Mouse (Mus musculus) CH12.LX (cell line): ENCODE measurements around the gene Baz2b. TPM values are rescaled to one million over a fixed set of nuclear protein-coding genes. Genes with fewer than 3 reads are reported as not detected.
A peak's percentile ranks its signal among the peaks of the same experiment; 100 is the strongest.
"Not testable (repeated sequence)": the region's sequence is repeated elsewhere in the genome, so short reads cannot be mapped to it uniquely, and the experiment has no call there.

Experiments
- DNase-seq: peaks from one replicate; pipeline ENCODE4 v3.0.0-alpha.2; 2013; ENCODE audit errors: extremely low read depth
- H3K27ac ChIP-seq: 2 replicates; pipeline ENCODE4 v1.5.1; 2012; ENCODE audit warnings: low read depth, mild to moderate bottlenecking, control low read depth, moderate library complexity; ENCODE audit not compliant: insufficient read depth
- H3K27me3 ChIP-seq: replicated peaks from 2 replicates; pipeline ENCODE3; 2012; ENCODE audit warnings: inconsistent platforms
- H3K36me3 ChIP-seq, 2 experiments: replicated peaks in 1 of 2; 2 replicates each; pipeline versions ENCODE3 to v1.6.1; 2012; ENCODE audit warnings: inconsistent platforms in 1 of 2, low read length in 1 of 2, mild to moderate bottlenecking in 1 of 2, mixed read lengths in 1 of 2, moderate library complexity in 1 of 2; ENCODE audit not compliant: control insufficient read depth in 1 of 2, insufficient read depth in 1 of 2
- H3K4me1 ChIP-seq, 2 experiments: 2 replicates each; pipeline ENCODE4 v1.6.1; 2012; ENCODE audit warnings: inconsistent platforms in 1 of 2, moderate library complexity in 1 of 2; ENCODE audit not compliant: insufficient read depth in 2 of 2, control insufficient read depth in 1 of 2
- H3K4me2 ChIP-seq: 2 replicates; pipeline ENCODE4 v1.6.1; 2012; ENCODE audit warnings: low read depth, mild to moderate bottlenecking, control low read depth; ENCODE audit not compliant: poor library complexity, insufficient read depth, severe bottlenecking
- H3K4me3 ChIP-seq, 3 experiments: fragments of 150-350 bp in 1 of 3; sonication (generic) in 1 of 3; replicated peaks in 1 of 3; 2 replicates each; pipeline versions ENCODE3 to v1.5.1; 2011 to 2012; ENCODE audit warnings: low read depth in 2 of 3, low read length in 2 of 3, mild to moderate bottlenecking in 2 of 3, moderate library complexity in 2 of 3, control low read depth in 1 of 3, improper control_type of control experiment in 1 of 3, inconsistent platforms in 1 of 3, mixed read lengths in 1 of 3; ENCODE audit not compliant: poor library complexity in 1 of 3
- H3K79me2 ChIP-seq: replicated peaks from 2 replicates; pipeline ENCODE4 v1.6.1; 2012; ENCODE audit warnings: mild to moderate bottlenecking, moderate library complexity; ENCODE audit not compliant: control insufficient read depth, poor library complexity, insufficient read depth, severe bottlenecking; ENCODE audit errors: extremely low read depth
- H3K9ac ChIP-seq: 2 replicates; pipeline ENCODE4 v1.6.1; 2012; ENCODE audit warnings: low read depth, mild to moderate bottlenecking, control low read depth, moderate library complexity; ENCODE audit not compliant: insufficient read depth
- H3K9me3 ChIP-seq: replicated peaks from 2 replicates; pipeline ENCODE3; 2012; ENCODE audit warnings: low read length, inconsistent platforms, mixed read lengths
- BHLHE40 ChIP-seq: IDR thresholded peaks from 2 replicates; pipeline ENCODE4 v1.6.1; 2011; ENCODE audit warnings: mild to moderate bottlenecking, low read depth, low read length, improper control_type of control experiment
- CHD2 ChIP-seq: IDR thresholded peaks from 2 replicates; pipeline ENCODE4 v1.6.1; 2011; ENCODE audit warnings: low read length, improper control_type of control experiment
- ELF1 ChIP-seq: IDR thresholded peaks from 2 replicates; pipeline ENCODE4 v1.6.1; 2014; ENCODE audit warnings: low read depth, mild to moderate bottlenecking, inconsistent platforms, low read length, improper control_type of control experiment
- ETS1 ChIP-seq: conservative IDR thresholded peaks from 2 replicates; pipeline ENCODE4 v1.6.1; 2012; ENCODE audit warnings: low read depth, mild to moderate bottlenecking, inconsistent platforms, low read length, improper control_type of control experiment, moderate library complexity
- IRF4 ChIP-seq: IDR thresholded peaks from 2 replicates; pipeline ENCODE4 v1.6.1; 2014; ENCODE audit warnings: low read depth, mild to moderate bottlenecking, inconsistent platforms, low read length, improper control_type of control experiment
- KAT2A ChIP-seq: IDR thresholded peaks from 2 replicates; pipeline ENCODE4 v1.6.1; 2012; ENCODE audit warnings: low read length, improper control_type of control experiment, inconsistent platforms; ENCODE audit not compliant: insufficient replicate concordance
- MAFK ChIP-seq: IDR thresholded peaks from 2 replicates; pipeline ENCODE4 v1.6.1; 2011; ENCODE audit warnings: low read length, improper control_type of control experiment; ENCODE audit not compliant: insufficient replicate concordance
- MAZ ChIP-seq: IDR thresholded peaks from 2 replicates; pipeline ENCODE4 v1.6.1; 2012; ENCODE audit warnings: low read depth, mild to moderate bottlenecking, inconsistent platforms, low read length, improper control_type of control experiment, moderate library complexity
- MYC ChIP-seq: IDR thresholded peaks from 2 replicates; pipeline ENCODE4 v1.6.1; 2011; ENCODE audit warnings: low read depth, mild to moderate bottlenecking, improper control_type of control experiment, low read length
- NRF1 ChIP-seq: IDR thresholded peaks from 2 replicates; pipeline ENCODE4 v1.6.1; 2014; ENCODE audit warnings: low read depth, mild to moderate bottlenecking, inconsistent platforms, low read length, improper control_type of control experiment, moderate library complexity
- PAX5 ChIP-seq: IDR thresholded peaks from 2 replicates; pipeline ENCODE4 v1.6.1; 2012; ENCODE audit warnings: low read length, inconsistent platforms, mixed read lengths
- RAD21 ChIP-seq: IDR thresholded peaks from 2 replicates; pipeline ENCODE4 v1.6.1; 2011; ENCODE audit warnings: low read depth, mild to moderate bottlenecking, low read length, improper control_type of control experiment, moderate library complexity
- RCOR1 ChIP-seq: conservative IDR thresholded peaks from 2 replicates; pipeline ENCODE4 v1.6.1; 2012; ENCODE audit warnings: low read depth, mild to moderate bottlenecking, inconsistent platforms, low read length, improper control_type of control experiment
- SMC3 ChIP-seq: IDR thresholded peaks from 2 replicates; pipeline ENCODE4 v1.6.1; 2011; ENCODE audit warnings: low read depth, low read length, improper control_type of control experiment
- TBP ChIP-seq: conservative IDR thresholded peaks from 2 replicates; pipeline ENCODE4 v1.6.1; 2011; ENCODE audit warnings: low read depth, low read length, improper control_type of control experiment
- USF1 ChIP-seq: IDR thresholded peaks from 2 replicates; pipeline ENCODE4 v1.6.1; 2014; ENCODE audit warnings: low read depth, mild to moderate bottlenecking, inconsistent platforms, low read length, improper control_type of control experiment
- ZMIZ1 ChIP-seq: IDR thresholded peaks from 2 replicates; pipeline ENCODE4 v1.6.1; 2012; ENCODE audit warnings: low read depth, mild to moderate bottlenecking, inconsistent platforms, low read length, improper control_type of control experiment
- dilution Hi-C: fragments of 300-500 bp; cut with MboI; formaldehyde crosslinking; loops from 2 replicates; pipeline ENCODE4 v1.14.3; 2020; ENCODE audit warnings: low sequenced_read_pairs; ENCODE audit not compliant: extremely low pct_unique_long_range_greater_than_20kb, extremely low pct_ligation_motif_present
- in situ Hi-C: fragments of 300-500 bp; cut with MboI; formaldehyde crosslinking; loops from 3 replicates; pipeline ENCODE4 v1.14.3; 2019; ENCODE audit warnings: low sequenced_read_pairs, low pct_ligation_motif_present, low pct_unique_long_range_greater_than_20kb, mixed read lengths
- polyA plus RNA-seq: library from polyadenylated mRNA; unstranded; fragments of >175 nt; gene quantifications from 2 replicates; pipeline ENCODE4 v1.2.1, GENCODE M21; 2012; ENCODE audit warnings: low read depth; ENCODE audit not compliant: insufficient read length
- total RNA-seq, 2 experiments: library from RNA; depleted of rRNA; stranded (reverse); fragments of 300-350 nt in 1 of 2; fragments of >200 nt in 1 of 2; gene quantifications; 2 replicates each; pipeline ENCODE4 v1.2.3; 2012 to 2014

Baz2b gene
- total and polyA plus RNA-seq, 3 experiments, result 17.3 to 36.3 (median 31.9) TPM

DNA sequence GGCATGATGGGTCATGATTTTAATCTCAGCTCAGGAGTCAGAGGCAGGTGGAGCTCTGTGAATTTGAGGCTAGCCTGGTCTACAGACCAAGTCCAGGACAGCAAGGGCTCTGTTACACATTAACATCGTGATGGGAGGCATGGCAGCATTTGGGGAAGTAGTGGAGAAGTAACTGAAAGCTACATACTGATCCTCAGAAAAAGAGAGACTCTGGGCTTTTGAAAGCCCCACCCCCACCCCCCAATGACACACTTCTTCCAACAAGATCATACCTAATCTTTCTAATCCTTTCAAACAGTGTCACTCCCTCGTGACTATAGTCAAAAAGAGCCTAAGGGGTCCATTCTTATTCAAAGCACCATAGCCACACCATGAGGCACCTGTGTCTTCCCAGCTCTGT is 73.8 kb downstream of the Baz2b start:
- in situ Hi-C loops, result no loop called here
- no peak overlapping the region for H3K27ac ChIP-seq
- no peak overlapping the region for H3K4me3 ChIP-seq
- H3K79me2 ChIP-seq, result no peaks in the 10 kb centered on the region
- H3K36me3 ChIP-seq, result no peaks in the 10 kb centered on the region
- TF ChIP-seq ETS1, result 0 out of 2 replicates have a peak, but pooled peaks have one; percentile 8
- TF ChIP-seq RAD21, result no peak
- 0 out of 2 replicates have a peak, but pooled peaks have one; percentile 25 for TF ChIP-seq CHD2
- TF ChIP-seq MYC, result 0 out of 2 replicates have a peak, but pooled peaks have one; percentile 16
- TF ChIP-seq, all 38 proteins: peak for 3
- Histone ChIP-seq H3K9me3 (no peaks in the 10 kb centered on the region), H3K4me1 (peaks cover 5 to 10% of the 10 kb centered on the region in 2 experiments; a peak in 2 of 4 replicates), H3K27me3 (no peaks in the 10 kb centered on the region), H3K9ac (no peak overlapping the region), H3K4me2 (no peak overlapping the region)
- DNase-seq, result no peak
- dilution Hi-C loops, result no loop called here

DNA sequence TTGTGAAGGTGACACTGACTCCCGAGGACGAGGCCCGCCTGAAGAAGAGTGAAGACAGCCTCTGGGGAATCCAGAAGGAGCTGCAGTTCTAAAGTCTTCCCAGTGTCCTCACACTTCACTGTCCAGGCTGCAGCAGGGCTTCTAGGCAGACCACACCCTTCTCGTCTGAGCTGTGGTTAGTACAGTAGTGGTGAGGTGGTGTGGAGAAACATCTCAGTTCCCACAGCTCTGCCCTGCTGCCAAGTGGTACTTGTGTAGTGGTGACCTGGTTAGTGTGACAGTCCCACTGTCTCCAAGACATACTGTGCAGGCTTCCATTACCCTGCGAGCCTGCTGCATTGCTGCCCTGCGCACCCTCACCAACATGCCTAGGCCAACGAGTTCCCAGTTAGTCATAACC is 74.7 kb downstream of the Baz2b start:
- H3K27ac ChIP-seq, dilution Hi-C loops, H3K79me2 ChIP-seq, H3K36me3 ChIP-seq, H3K4me2 ChIP-seq, H3K9ac ChIP-seq, in situ Hi-C loops, H3K4me3 ChIP-seq, DNase-seq, H3K27me3 ChIP-seq, H3K9me3 ChIP-seq: not testable (repeated sequence)
- H3K4me1 ChIP-seq, result peaks cover 5 to 10% of the 10 kb centered on the region in 2 experiments; a peak in 2 of 4 replicates

DNA sequence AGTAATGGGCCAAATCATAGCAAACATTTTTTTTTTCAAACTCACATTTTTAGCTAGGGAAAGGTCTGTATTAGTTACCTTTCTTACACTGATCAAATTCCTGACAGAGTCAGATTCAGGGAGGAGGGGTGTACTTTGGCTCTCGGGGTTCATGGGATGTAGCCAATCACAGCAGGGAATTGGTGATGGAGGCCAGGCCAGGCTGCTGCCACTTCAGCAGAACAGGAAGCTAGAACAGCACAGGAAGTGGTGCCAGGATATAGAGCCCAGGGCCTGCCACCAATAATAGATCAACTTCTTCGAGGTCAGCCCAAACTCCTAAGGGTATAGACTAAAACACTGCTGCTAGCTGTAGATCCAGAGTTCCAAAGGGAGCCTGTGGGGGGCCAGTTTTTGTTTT is 76.6 kb downstream of the Baz2b start:
- dilution Hi-C loops (no loop called here), in situ Hi-C loops (no loop called here)
- H3K4me3 ChIP-seq, result no peak overlapping the region
- no peak overlapping the region for H3K4me2 ChIP-seq
- no peaks in the 10 kb centered on the region for H3K27me3 ChIP-seq
- TF ChIP-seq PAX5 (no peak), ELF1 (no peak), SMC3 (no peak), ZMIZ1 (no peak), CHD2 (no peak), USF1 (no peak), TBP (no peak), MAFK (no peak), RCOR1 (no peak), BHLHE40 (no peak), IRF4 (no peak), MAZ (no peak), NRF1 (no peak), KAT2A (no peak)
- H3K9ac ChIP-seq, result no peak overlapping the region
- no peak for DNase-seq
- H3K4me1 ChIP-seq, result peaks cover 5 to 10% of the 10 kb centered on the region in 2 experiments; a peak in 2 of 4 replicates
- H3K79me2 ChIP-seq, result no peaks in the 10 kb centered on the region
- H3K9me3 ChIP-seq, result no peaks in the 10 kb centered on the region
- H3K36me3 ChIP-seq, result no peaks in the 10 kb centered on the region
- no peak overlapping the region for H3K27ac ChIP-seq
